Mouse (Mus musculus) liver (tissue): ENCODE data around the gene Cdk13.

Experiments
- DNase-seq: peaks from one replicate; pipeline ENCODE4 v3.0.0-alpha.2; 2020; ENCODE audit warnings: mixed read lengths

Gene Cdk13

GRCm38 (mm10) chr13:17728798-17729197, 76.1 kb downstream of the Cdk13 start:
- DNase-seq = no peak

- no peak for DNase-seq
Measured at GRCm38 (mm10) chr13:17727922-17728321, 77.0 kb downstream of the Cdk13 start.

GRCm38 (mm10) chr13:17717357-17717756, 87.5 kb downstream of the Cdk13 start:
- no peak for DNase-seq

GRCm38 (mm10) chr13:17708784-17709311, 96.0 kb downstream of the Cdk13 start:
- no peak for DNase-seq

- no peak for DNase-seq
Measured at GRCm38 (mm10) chr13:17705188-17705826, 99.6 kb downstream of the Cdk13 start.

GRCm38 (mm10) chr13:17702311-17702710, 102.6 kb downstream of the Cdk13 start:
- no peak for DNase-seq

- no peak for DNase-seq
Measured at GRCm38 (mm10) chr13:17701322-17701721, 103.6 kb downstream of the Cdk13 start.

GRCm38 (mm10) chr13:17700090-17700715, 104.7 kb downstream of the Cdk13 start:
- DNase-seq = no peak

GRCm38 (mm10) chr13:17695898-17696580, 108.9 kb downstream of the Cdk13 start:
- DNase-seq = no peak

GRCm38 (mm10) chr13:17694911-17695699, 109.8 kb downstream of the Cdk13 start, which contains the start of the genes Mplkip and Sugct:
TSS of gene Mplkip (plus strand) at chr13:17695192.
TSS of gene Sugct (minus strand) at chr13:17695553.
- DNase-seq = peak; percentile 100

GRCm38 (mm10) chr13:17694414-17694813, 110.5 kb downstream of the Cdk13 start:
- DNase-seq = no peak

GRCm38 (mm10) chr13:17693816-17694215, 111.1 kb downstream of the Cdk13 start:
- DNase-seq = no peak

- DNase-seq = no peak
Measured at GRCm38 (mm10) chr13:17691436-17691835, 113.5 kb downstream of the Cdk13 start.

- DNase-seq = no peak
Measured at GRCm38 (mm10) chr13:17690686-17691085, 114.2 kb downstream of the Cdk13 start.

- no peak for DNase-seq
Measured at GRCm38 (mm10) chr13:17689461-17689860, 115.4 kb downstream of the Cdk13 start.

- no peak for DNase-seq
Measured at GRCm38 (mm10) chr13:17671122-17671521, 133.8 kb downstream of the Cdk13 start.

GRCm38 (mm10) chr13:17667380-17667779, 137.5 kb downstream of the Cdk13 start:
- DNase-seq = no peak
